Mouse (Mus musculus): ENCODE measurements at regions not wholly inside any gene's neighbourhood (a gene's known extent, or its start where the extent isn't known, plus 50 kb on each side); places are given as distances from the start of the nearest gene placed in this dataset.
A peak's percentile ranks its signal among the peaks of the same experiment; 100 is the strongest.
"Not testable (repeated sequence)": the region's sequence is repeated elsewhere in the genome, so short reads cannot be mapped to it uniquely, and the experiment has no call there.

DNA sequence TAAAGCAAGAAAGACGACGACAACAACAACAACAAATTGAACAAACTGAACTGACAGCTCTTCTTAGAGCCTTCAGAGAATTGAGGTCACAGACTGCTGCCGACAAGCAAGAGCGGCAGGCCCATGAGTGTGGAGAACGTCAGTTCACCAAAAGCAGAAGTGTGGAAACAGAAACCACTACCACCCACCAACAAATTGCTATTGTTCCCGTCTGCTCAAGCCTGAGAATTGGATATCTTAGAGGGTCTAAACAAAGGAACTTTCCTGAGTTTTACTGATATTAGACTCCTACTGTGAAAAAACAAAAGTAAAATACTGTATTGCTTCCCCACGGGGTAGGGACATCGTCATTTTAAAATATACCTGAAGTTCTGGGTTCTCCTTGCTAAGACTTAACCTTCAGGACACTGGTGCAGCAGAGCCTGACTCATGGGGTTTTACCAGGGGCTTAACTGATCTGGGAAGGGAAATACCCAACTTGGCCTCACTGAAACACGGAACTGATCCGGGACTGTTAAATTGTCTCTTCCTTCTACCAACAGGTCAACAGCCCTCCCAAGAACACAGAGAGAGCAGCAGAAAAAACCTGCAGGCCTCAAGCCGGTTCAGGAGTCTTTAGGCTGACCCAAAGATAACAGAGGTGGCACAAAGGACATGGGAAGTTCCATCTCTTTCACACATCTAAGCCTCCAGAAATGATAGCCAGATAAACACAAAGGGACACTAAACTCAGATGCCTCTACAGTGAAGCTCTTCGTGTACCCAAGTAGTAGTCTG, 238.1 kb downstream of the Gm5426 start:
- DNase-seq: no peak

- DNase-seq: no peak
These were observed 238.7 kb downstream of the Gm5426 start for GRCm38 (mm10) chr10:96375070-96375447.

- DNase-seq: no peak
These were observed 239.3 kb upstream of the Btg1 start for GRCm38 (mm10) chr10:96377549-96377948.

- no peak for DNase-seq
These were observed 237.6 kb upstream of the Btg1 start for GRCm38 (mm10) chr10:96379016-96379771.

DNA sequence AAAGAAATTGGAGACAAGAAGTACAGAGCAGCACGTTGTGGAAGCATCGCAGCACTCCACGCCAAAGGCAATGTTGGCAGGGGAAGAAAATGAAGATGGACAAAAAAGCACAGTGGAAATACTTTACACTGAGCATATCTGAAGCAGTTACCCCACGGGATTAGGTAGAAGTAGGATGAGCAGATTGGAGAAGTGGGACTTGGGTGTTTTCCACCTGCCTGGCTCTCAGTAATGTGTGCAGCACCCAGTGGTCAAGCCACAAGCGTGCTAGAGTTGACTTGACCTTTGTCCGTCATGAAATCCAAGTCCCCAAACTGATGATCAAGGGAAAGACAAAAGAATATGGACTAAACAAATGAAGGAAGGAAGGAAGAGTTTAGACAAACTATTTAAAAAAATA, 235.1 kb upstream of the Btg1 start:
- DNase-seq: no peak

- DNase-seq: no peak
These were observed 225.1 kb upstream of the Btg1 start for GRCm38 (mm10) chr10:96391748-96392147.

DNA sequence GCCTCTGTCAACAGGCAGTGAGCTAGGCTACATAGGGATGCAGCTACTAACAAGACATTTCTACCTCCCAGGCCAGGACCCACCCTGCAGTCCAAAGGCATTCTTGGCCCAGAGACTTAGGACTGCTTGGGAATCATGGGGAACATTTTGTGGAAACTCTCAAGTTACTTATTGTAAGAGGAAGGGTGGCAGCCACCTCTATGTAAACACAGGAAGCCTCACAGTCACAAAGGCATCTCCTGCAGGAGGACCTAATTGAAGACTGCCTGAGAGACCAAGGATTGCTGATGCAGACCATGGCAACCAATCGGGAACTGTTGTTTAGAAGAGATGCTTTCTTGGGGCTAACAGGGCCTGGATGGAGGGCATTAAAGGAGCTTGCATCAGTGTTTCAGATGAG, 224.0 kb upstream of the Btg1 start:
- no peak for DNase-seq

DNA sequence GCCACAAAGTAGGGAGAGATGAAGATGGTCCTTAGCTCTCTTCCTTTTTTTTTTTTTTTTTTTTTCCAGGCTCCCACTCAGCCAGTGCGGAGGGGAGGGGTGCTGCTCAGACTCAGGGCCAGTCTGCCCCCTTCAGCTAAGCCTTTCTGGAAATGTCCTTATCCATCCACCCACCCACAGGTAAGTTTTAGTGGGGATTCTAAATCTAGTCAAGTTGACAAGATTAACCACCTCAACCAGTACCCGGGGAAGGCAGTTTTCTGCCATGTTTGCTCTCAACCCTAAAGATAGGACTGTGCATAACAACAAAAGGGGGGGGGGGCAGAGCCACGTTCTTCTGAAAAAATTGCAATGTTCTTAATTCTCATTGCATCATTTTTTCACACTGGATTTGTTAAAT, 222.6 kb upstream of the Btg1 start:
- DNase-seq: no peak

- DNase-seq: no peak
These were observed 221.8 kb upstream of the Btg1 start for GRCm38 (mm10) chr10:96395017-96395416.

DNA sequence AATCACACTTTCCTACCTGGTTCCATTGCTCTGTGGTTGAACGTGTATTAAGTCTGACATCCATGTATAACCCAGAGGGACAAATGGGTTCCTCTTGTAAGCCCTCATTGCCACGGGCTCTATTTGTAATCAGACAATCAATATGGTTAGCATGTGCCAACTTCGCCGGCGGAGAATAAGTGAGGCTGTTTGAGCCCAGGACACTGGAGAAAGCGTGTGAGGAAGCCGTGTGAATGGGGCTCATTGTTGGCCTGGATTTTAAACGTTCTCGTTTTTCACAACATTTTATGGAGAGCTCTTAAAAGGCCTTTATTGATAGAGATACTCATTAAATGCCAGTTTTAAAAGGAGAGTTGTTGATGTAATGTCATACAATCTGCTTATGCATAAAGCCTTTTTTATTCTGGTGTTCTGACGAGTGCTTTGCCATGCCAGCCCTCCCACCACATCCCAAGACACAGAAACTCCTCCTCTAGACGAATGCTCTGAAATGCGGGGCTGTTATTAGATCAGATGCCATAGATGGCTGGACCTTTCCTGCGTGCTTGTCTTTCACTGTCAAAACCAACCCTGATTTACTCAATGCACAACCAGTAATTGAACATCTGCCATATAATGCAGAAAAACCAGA, 218.8 kb upstream of the Btg1 start:
- peak; percentile 10 for DNase-seq

GRCm38 (mm10) chr10:96398562-96399288, 218.1 kb upstream of the Btg1 start:
- DNase-seq: no peak

DNA sequence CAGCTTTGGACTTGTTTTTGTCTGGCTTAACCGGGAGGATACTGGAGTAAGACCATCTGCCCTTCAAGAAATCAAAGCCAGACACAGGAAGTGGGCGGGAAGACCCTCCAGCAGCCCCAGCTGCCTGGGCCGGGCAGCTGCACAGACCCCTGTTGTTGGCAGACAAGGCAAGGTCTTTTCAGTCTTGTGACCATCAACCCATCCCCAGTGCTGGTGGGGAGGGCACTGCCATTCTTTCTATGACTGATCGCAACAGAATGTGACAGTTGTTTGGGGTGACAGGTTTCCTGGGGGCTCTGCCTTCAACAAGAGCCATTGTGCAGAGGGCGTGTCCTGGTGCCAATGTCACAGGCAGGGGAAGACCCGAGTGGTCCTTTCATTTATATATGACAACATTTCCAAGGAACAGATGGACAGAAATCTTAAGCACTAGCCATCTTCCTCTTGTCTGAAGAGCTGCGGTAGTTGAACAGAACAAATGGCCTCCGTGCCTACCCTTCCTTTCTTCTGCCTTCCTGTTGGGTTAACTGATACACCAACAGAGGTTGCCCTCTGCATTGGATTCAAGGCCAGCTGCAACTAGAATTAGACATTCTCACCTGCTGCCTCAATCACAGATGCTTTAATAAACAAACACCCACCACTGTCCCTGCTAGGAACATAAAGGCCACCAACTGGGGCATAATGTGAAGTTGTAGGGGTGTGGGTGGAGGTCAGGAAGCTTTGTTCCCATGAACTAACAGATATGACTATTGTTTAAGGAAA, 217.0 kb upstream of the Btg1 start:
- no peak for DNase-seq

DNA sequence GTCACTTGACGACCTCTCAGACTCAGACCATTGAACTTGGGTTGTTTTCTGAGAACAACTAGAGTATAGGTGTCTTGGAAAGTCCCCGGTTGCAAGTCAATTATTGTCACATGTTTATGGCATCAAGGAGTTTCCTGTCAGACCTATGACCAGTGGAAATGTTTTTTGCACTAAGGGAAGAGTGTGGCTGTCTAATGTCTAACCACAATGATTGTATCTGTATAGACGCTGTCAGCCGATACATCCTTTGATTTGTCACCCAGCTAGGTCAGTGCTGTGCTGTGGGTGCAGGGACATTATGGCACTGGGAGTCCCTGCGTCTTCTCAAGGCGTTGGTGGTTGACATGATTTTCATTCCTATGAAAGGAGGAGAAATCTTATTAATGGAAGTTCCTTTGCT, 216.0 kb upstream of the Btg1 start:
- no peak for DNase-seq

- DNase-seq: no peak
These were observed 210.5 kb upstream of the Btg1 start for GRCm38 (mm10) chr10:96406306-96406705.

DNA sequence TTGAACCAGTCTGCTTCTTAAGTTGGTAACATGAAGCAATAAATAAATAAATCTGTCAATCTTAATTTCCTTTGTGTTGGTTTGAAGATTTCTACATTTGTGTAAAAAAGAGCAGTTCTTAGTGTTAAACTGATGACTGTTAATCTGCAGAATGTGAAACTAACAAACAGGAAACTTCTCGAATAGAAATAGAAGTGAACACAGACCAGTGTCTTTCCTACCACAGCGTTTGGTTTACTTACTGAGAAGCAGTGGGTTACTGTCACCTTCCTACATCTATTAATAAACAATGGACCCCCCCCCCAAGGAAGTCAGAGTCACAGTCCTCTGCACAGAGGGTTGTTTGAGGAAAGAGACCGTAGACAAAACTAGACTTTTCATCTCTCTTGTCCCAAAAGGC, 209.0 kb upstream of the Btg1 start:
- no peak for DNase-seq

GRCm38 (mm10) chr10:96408250-96408649, 208.6 kb upstream of the Btg1 start:
- no peak for DNase-seq

- no peak for DNase-seq
These were observed 206.8 kb upstream of the Btg1 start for GRCm38 (mm10) chr10:96410028-96410427.

DNA sequence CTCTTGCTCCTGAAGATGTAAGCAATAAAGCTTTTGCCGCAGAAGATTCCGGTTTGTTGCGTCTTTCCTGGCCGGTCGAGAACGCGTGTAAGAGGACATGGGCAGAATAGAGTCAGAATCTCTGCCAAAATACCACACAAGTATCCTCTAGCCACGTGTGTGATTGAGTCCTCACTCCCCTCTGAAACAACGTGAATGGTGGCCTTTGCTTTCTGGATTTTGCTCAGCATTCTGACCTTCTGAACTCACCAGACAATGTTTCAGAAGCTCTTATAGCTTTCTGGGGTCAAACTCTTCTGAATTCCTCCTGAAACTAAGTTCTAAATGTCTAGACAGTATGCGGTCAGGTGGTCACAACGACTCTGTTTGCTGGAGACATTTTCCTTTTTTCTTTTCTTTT, 202.0 kb upstream of the Btg1 start:
- no peak for DNase-seq

- DNase-seq: not testable (repeated sequence)
These were observed 195.3 kb upstream of the Btg1 start for GRCm38 (mm10) chr10:96421506-96421905.

DNA sequence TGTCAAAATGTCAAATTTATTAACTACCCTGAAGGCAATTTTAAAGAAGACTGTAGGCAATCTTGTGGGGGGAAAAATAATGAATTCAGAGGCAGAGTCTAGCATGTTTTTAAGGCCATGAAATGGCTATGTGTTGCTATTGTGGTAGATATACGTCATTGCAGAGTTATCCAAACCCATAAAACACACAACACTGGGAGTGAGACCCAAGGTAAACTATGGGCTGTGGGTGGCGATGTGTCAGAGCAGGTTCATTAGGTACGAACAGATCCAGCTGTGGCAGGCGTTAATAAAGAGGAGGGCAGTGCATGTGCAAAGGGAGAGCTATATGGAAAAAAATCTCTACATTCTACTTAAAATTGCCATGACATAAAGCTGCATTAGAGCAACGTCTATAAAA, 189.4 kb upstream of the Btg1 start:
- DNase-seq: no peak

DNA sequence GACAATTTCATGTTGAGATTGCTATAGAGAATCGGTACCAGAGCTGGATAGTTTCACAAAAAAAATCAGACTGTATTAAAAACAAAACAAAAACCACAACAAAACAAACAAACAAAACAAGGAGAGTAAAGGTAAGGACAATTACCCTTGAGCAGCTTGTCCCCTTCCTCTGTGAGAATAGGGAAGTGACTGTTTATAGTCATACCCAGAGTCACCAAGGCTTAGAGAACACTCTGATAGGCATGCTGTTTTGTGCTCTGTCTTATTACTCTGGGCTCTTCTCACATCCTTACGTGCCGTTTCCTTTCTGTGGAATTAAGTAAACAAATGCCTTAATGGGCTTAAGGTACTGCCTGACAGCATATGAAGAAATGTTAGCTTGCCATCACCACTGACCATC, 186.7 kb upstream of the Btg1 start:
- DNase-seq: no peak

DNA sequence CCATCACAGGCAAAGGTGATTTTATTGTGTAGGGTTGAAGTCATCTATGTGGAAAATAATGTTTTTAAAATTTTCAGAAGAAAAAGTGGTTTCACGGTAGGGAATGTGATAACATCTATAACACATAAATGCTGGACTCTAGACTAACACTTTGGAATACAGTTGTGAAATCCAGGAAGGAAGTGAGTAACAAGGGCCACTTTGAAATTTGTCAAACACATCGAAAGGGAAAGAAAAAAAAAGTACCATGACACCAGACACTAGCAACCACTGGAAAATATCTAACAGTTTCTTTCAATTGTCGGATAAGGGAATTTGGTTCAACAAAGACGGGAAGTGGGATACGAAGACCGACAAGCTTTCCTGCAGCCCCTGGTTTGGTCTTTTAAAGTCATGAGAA, 181.7 kb upstream of the Btg1 start:
- no peak for DNase-seq

Data from right cerebral cortex, postnatal 25 days (tissue).